8 mouse cellular contexts compared by ENCODE assay signal in genomic region chr5:67815572-67816325, GRCm38 (mm10). TPM values are rescaled to one million over a fixed set of nuclear protein-coding genes. Genes with fewer than 3 reads are reported as not detected.
A peak's percentile ranks its signal among the peaks of the same experiment; 100 is the strongest.
DNase-seq lines count a peak whose midpoint lies in the region; ATAC-seq and TF ChIP-seq lines count a peak whose summit lies in the region.

No protein-coding gene starts in this region.

- no peaks in the 10 kb centered on the region for H3K27me3 ChIP-seq in intestine, embryonic 16.5 days (replicated peaks; ENCODE audit: control insufficient read depth, insufficient read depth, low read length)

- no peaks in the 10 kb centered on the region for H3K9me3 ChIP-seq in intestine, embryonic 16.5 days (ENCODE audit: control insufficient read depth, low read length)

- 0 out of 2 replicates have a peak overlapping the region, but pooled peaks have one; percentile 3 for H3K4me2 ChIP-seq in intestine, embryonic 16.5 days (ENCODE audit: low read depth, low read length)

- TF ChIP-seq CTCF in gastrocnemius, adult 2 months (IDR thresholded peaks at IDR 0.05): no peak
- no peak for TF ChIP-seq CTCF in olfactory bulb, adult 2 months (IDR thresholded peaks at IDR 0.05; ENCODE audit: insufficient read depth, low read depth, low read length)

- no peak overlapping the region for H3K27ac ChIP-seq in gastrocnemius, adult 2 months
- peak overlapping the region; percentile 23; the same call in 1 of the 2 replicates for H3K27ac ChIP-seq in intestine, embryonic 16.5 days (ENCODE audit: low read length)
- H3K27ac ChIP-seq in olfactory bulb, adult 2 months (ENCODE audit: insufficient read depth, low read depth, low read length): no peak overlapping the region

- H3K4me3 ChIP-seq in gastrocnemius, adult 2 months: no peak overlapping the region
- H3K4me3 ChIP-seq in intestine, embryonic 16.5 days (ENCODE audit: low read length): no peak overlapping the region
- peak overlapping the region; percentile 3 for H3K4me3 ChIP-seq in olfactory bulb, adult 2 months (ENCODE audit: insufficient read depth, low read depth, low read length)

- no peak overlapping the region for H3K9ac ChIP-seq in intestine, embryonic 16.5 days (ENCODE audit: low read depth, low read length)

- no peak for TF ChIP-seq POLR2A in olfactory bulb, adult 2 months (IDR thresholded peaks at IDR 0.05; ENCODE audit: insufficient read depth, low read depth, low read length)

- DNase-seq in gastrocnemius, adult 2 months: peak; percentile 34
- DNase-seq in gastrocnemius, postnatal 36 days: no peak
- peak; percentile 93 for DNase-seq in 416B (ENCODE audit: low read depth)
- DNase-seq in cerebellum, postnatal 10 days: peak; percentile 45
- no peak for DNase-seq in adrenal gland, postnatal 25 days
- DNase-seq in thymus, adult 18-20 months: no peak

- WGBS in intestine, embryonic 16.5 days: 44% methylated on average over 16 of the region's 16 CpGs
- 31% methylated on average over 16 of the region's 16 CpGs for whole genome bisulfite sequencing in olfactory bulb, adult 2 months

- 0 out of 2 replicates have a peak, but pooled peaks cover 7% of the 10 kb centered on the region for H3K4me1 ChIP-seq in intestine, embryonic 16.5 days (ENCODE audit: control insufficient read depth, insufficient read depth, low read length)
- H3K4me1 ChIP-seq in olfactory bulb, adult 2 months (ENCODE audit: control insufficient read depth, insufficient read depth, low read length): peaks cover 14% of the 10 kb centered on the region

- H3K36me3 ChIP-seq in intestine, embryonic 16.5 days (ENCODE audit: control insufficient read depth, insufficient read depth, low read length): no peaks in the 10 kb centered on the region

- intact Hi-C loops in gastrocnemius, adult 2 months (cut with DNase I): no loop called here
- intact Hi-C loops in gastrocnemius, postnatal 36 days (cut with DNase I): no loop called here

- ATAC-seq in intestine, embryonic 16.5 days: peak; percentile 94

RNA-seq across cellular contexts. Expression of gene Atp8a1, which starts 31.5 kb away (rescaled TPM):
- 10 to 100 TPM; 47.1 to 62.3 TPM for total RNA-seq in gastrocnemius, adult 2 months (2021)
- total RNA-seq in gastrocnemius, postnatal 36 days (2021): 10 to 100 TPM; 55.9 to 72.7 TPM
- 13.1 and 16.7 TPM in 2 replicates for polyA plus RNA-seq in intestine, embryonic 16.5 days (2015; fragmentation: Nextera tagmentation; extraction: Ambion mirVana)
- not detected in 2 replicates for polyA plus RNA-seq in olfactory bulb, adult 2 months (2012; ENCODE audit: insufficient read depth, insufficient read length, low replicate concordance, missing spikeins)
- 11.8 and 16.8 TPM in 2 replicates for total RNA-seq in adrenal gland, postnatal 25 days (2021)

Comparison
In these comparisons a context has a peak if more than half of its experiments do, and no peak if none do; other contexts are left out.
1. DNase-seq: peak in gastrocnemius, adult 2 months (single experiment), 416B (single experiment) and cerebellum, postnatal 10 days (2 of 2); none in gastrocnemius, postnatal 36 days (0 of 2), adrenal gland, postnatal 25 days (single experiment) and thymus, adult 18-20 months (0 of 2).